Mouse (Mus musculus): Measurements from ENCODE around the gene Sult6b2. TPM values are rescaled to one million over a fixed set of nuclear protein-coding genes. Genes with fewer than 3 reads are reported as not detected.

Gene Sult6b2
- polyA plus RNA-seq, 1 experiment from 2014 or later: not detected

- H3K4me1 ChIP-seq (replicated peaks; ENCODE audit: insufficient read depth, low read length): no peaks in the 10 kb centered on the region
- H3K27me3 ChIP-seq (ENCODE audit: insufficient read depth, low read length): no peaks in the 10 kb centered on the region
- TF ChIP-seq CTCF (IDR thresholded peaks at IDR 0.05; ENCODE audit: low read depth): no peak
- DNase-seq (ENCODE audit: low spot score) (no peak), ATAC-seq (replicated peaks; ENCODE audit: low FRiP score, low read depth) (no peak)
- H3K4me2 ChIP-seq (ENCODE audit: low read length): no peak overlapping the region
- H3K4me3 ChIP-seq (replicated peaks; ENCODE audit: low read depth, low read length): no peak overlapping the region
- no peak overlapping the region for H3K9ac ChIP-seq (ENCODE audit: low read depth, low read length)
- 58% methylated on average over 8 of the region's 8 CpGs for WGBS
- no peak overlapping the region for H3K27ac ChIP-seq
- H3K36me3 ChIP-seq (ENCODE audit: insufficient read depth, low read length): no peaks in the 10 kb centered on the region
- no peaks in the 10 kb centered on the region for H3K9me3 ChIP-seq (replicated peaks; ENCODE audit: low read length)
Observed at GRCm38 (mm10) chr6:142748057-142748708, 56.1 kb downstream of the Sult6b2 start.

GRCm38 (mm10) chr6:142747165-142747564 is 57.1 kb downstream of the Sult6b2 start:
- Histone ChIP-seq H3K36me3 (ENCODE audit: insufficient read depth, low read length) (no peaks in the 10 kb centered on the region), H3K4me3 (replicated peaks; ENCODE audit: low read depth, low read length) (no peak overlapping the region), H3K9me3 (replicated peaks; ENCODE audit: low read length) (no peaks in the 10 kb centered on the region), H3K9ac (ENCODE audit: low read depth, low read length) (no peak overlapping the region), H3K27ac (no peak overlapping the region), H3K4me1 (replicated peaks; ENCODE audit: insufficient read depth, low read length) (no peaks in the 10 kb centered on the region), H3K27me3 (ENCODE audit: insufficient read depth, low read length) (no peaks in the 10 kb centered on the region), H3K4me2 (ENCODE audit: low read length) (no peak overlapping the region)
- no peak for DNase-seq (ENCODE audit: low spot score)
- 75% methylated on average over 2 of the region's 2 CpGs for WGBS
- ATAC-seq (replicated peaks; ENCODE audit: low FRiP score, low read depth): no peak
- TF ChIP-seq CTCF (IDR thresholded peaks at IDR 0.05; ENCODE audit: low read depth): no peak

GRCm38 (mm10) chr6:142746765-142747164 is 57.5 kb downstream of the Sult6b2 start:
- H3K36me3 ChIP-seq (ENCODE audit: insufficient read depth, low read length): no peaks in the 10 kb centered on the region
- H3K27ac ChIP-seq: no peak overlapping the region
- H3K4me3 ChIP-seq (replicated peaks; ENCODE audit: low read depth, low read length): no peak overlapping the region
- DNase-seq (ENCODE audit: low spot score): no peak
- no peak overlapping the region for H3K9ac ChIP-seq (ENCODE audit: low read depth, low read length)
- no peak overlapping the region for H3K4me2 ChIP-seq (ENCODE audit: low read length)
- no peak for TF ChIP-seq CTCF (IDR thresholded peaks at IDR 0.05; ENCODE audit: low read depth)
- H3K9me3 ChIP-seq (replicated peaks; ENCODE audit: low read length): no peaks in the 10 kb centered on the region
- no peaks in the 10 kb centered on the region for H3K27me3 ChIP-seq (ENCODE audit: insufficient read depth, low read length)
- no peaks in the 10 kb centered on the region for H3K4me1 ChIP-seq (replicated peaks; ENCODE audit: insufficient read depth, low read length)
- no peak for ATAC-seq (replicated peaks; ENCODE audit: low FRiP score, low read depth)
- 69% methylated on average over 7 of the region's 7 CpGs for WGBS

- Histone ChIP-seq H3K4me1 (replicated peaks; ENCODE audit: insufficient read depth, low read length) (no peaks in the 10 kb centered on the region), H3K9ac (ENCODE audit: low read depth, low read length) (no peak overlapping the region), H3K27me3 (ENCODE audit: insufficient read depth, low read length) (no peaks in the 10 kb centered on the region), H3K4me3 (replicated peaks; ENCODE audit: low read depth, low read length) (no peak overlapping the region), H3K36me3 (ENCODE audit: insufficient read depth, low read length) (no peaks in the 10 kb centered on the region), H3K4me2 (ENCODE audit: low read length) (no peak overlapping the region), H3K9me3 (replicated peaks; ENCODE audit: low read length) (no peaks in the 10 kb centered on the region), H3K27ac (no peak overlapping the region)
- ATAC-seq (replicated peaks; ENCODE audit: low FRiP score, low read depth) (no peak), DNase-seq (ENCODE audit: low spot score) (no peak)
- no peak for TF ChIP-seq CTCF (IDR thresholded peaks at IDR 0.05; ENCODE audit: low read depth)
- 88% methylated on average over 5 of the region's 5 CpGs for WGBS
Observed at GRCm38 (mm10) chr6:142745484-142745883, 58.8 kb downstream of the Sult6b2 start.

- no peak overlapping the region for H3K4me2 ChIP-seq (ENCODE audit: low read length)
- DNase-seq (ENCODE audit: low spot score) (no peak), ATAC-seq (replicated peaks; ENCODE audit: low FRiP score, low read depth) (no peak)
- H3K4me1 ChIP-seq (replicated peaks; ENCODE audit: insufficient read depth, low read length): no peaks in the 10 kb centered on the region
- no peaks in the 10 kb centered on the region for H3K27me3 ChIP-seq (ENCODE audit: insufficient read depth, low read length)
- no peak overlapping the region for H3K9ac ChIP-seq (ENCODE audit: low read depth, low read length)
- H3K4me3 ChIP-seq (replicated peaks; ENCODE audit: low read depth, low read length): no peak overlapping the region
- no peaks in the 10 kb centered on the region for H3K9me3 ChIP-seq (replicated peaks; ENCODE audit: low read length)
- WGBS: 57% methylated on average over 4 of the region's 4 CpGs
- TF ChIP-seq CTCF (IDR thresholded peaks at IDR 0.05; ENCODE audit: low read depth): no peak
- no peaks in the 10 kb centered on the region for H3K36me3 ChIP-seq (ENCODE audit: insufficient read depth, low read length)
- no peak overlapping the region for H3K27ac ChIP-seq
Observed at GRCm38 (mm10) chr6:142743193-142743592, 61.1 kb downstream of the Sult6b2 start.

- Histone ChIP-seq H3K4me2 (ENCODE audit: low read length) (no peak overlapping the region), H3K4me1 (replicated peaks; ENCODE audit: insufficient read depth, low read length) (no peaks in the 10 kb centered on the region), H3K27me3 (ENCODE audit: insufficient read depth, low read length) (no peaks in the 10 kb centered on the region), H3K9ac (ENCODE audit: low read depth, low read length) (no peak overlapping the region), H3K27ac (no peak overlapping the region), H3K4me3 (replicated peaks; ENCODE audit: low read depth, low read length) (no peak overlapping the region), H3K36me3 (ENCODE audit: insufficient read depth, low read length) (no peaks in the 10 kb centered on the region), H3K9me3 (replicated peaks; ENCODE audit: low read length) (no peaks in the 10 kb centered on the region)
- TF ChIP-seq CTCF (IDR thresholded peaks at IDR 0.05; ENCODE audit: low read depth): no peak
- no peak for DNase-seq (ENCODE audit: low spot score)
- ATAC-seq (replicated peaks; ENCODE audit: low FRiP score, low read depth): no peak
- 78% methylated on average over 6 of the region's 6 CpGs for WGBS
Observed at GRCm38 (mm10) chr6:142741763-142742162, 62.5 kb downstream of the Sult6b2 start.

- no peaks in the 10 kb centered on the region for H3K36me3 ChIP-seq (ENCODE audit: insufficient read depth, low read length)
- no peak overlapping the region for H3K27ac ChIP-seq
- DNase-seq (ENCODE audit: low spot score) (no peak), ATAC-seq (replicated peaks; ENCODE audit: low FRiP score, low read depth) (no peak)
- H3K9ac ChIP-seq (ENCODE audit: low read depth, low read length): no peak overlapping the region
- H3K27me3 ChIP-seq (ENCODE audit: insufficient read depth, low read length): no peaks in the 10 kb centered on the region
- no peaks in the 10 kb centered on the region for H3K9me3 ChIP-seq (replicated peaks; ENCODE audit: low read length)
- no peak overlapping the region for H3K4me3 ChIP-seq (replicated peaks; ENCODE audit: low read depth, low read length)
- TF ChIP-seq CTCF (IDR thresholded peaks at IDR 0.05; ENCODE audit: low read depth): no peak
- no peaks in the 10 kb centered on the region for H3K4me1 ChIP-seq (replicated peaks; ENCODE audit: insufficient read depth, low read length)
- WGBS: 63% methylated on average over 6 of the region's 6 CpGs
- no peak overlapping the region for H3K4me2 ChIP-seq (ENCODE audit: low read length)
Observed at GRCm38 (mm10) chr6:142738637-142739036, 65.7 kb downstream of the Sult6b2 start.

All from kidney, postnatal 0 days (tissue).